Mouse (Mus musculus): ENCODE measurements around the gene Btbd35f20. TPM values are rescaled to one million over a fixed set of nuclear protein-coding genes. Genes with fewer than 3 reads are reported as not detected.
"Not testable (repeated sequence)": the region's sequence is repeated elsewhere in the genome, so short reads cannot be mapped to it uniquely, and the experiment has no call there.

Btbd35f20 gene
- not detected in 2 replicates for polyA plus RNA-seq (2014; fragmentation: Nextera tagmentation; extraction: Ambion mirVana)

DNA sequence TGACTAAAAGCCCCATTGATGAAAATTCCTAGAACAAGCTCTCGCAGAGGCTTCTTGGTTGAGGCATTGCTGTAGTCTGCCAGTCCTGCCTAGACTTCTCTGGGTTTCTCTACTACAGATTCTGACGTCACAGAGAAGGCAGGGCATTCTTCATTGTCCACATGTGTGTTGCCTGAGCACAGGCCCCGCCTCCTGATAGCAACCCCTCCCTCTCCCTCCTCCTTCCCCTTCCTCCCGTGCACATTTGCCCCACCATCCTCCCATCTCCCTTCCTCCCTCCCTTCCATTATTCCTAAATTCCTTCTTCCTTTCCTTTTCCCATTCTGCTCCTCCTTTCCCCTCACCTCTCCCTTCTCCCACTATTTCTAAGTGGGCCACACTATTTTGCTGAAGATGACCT lies at the start of gene Btbd35f20:
Btbd35f20 (minus strand) TSS at position 101 of the 400 bp plus-strand sequence.
- ATAC-seq (ENCODE audit: low FRiP score), result not testable (repeated sequence)

More for the DNA sequence above, at the start of gene Btbd35f20:
- not testable (repeated sequence) for H3K27ac ChIP-seq; H3K36me3 ChIP-seq (replicated peaks; ENCODE audit: control insufficient read depth, insufficient read depth); H3K4me3 ChIP-seq (replicated peaks; ENCODE audit: low read length); H3K27me3 ChIP-seq (ENCODE audit: control insufficient read depth, insufficient read depth, low read length); H3K4me1 ChIP-seq (replicated peaks; ENCODE audit: control insufficient read depth, insufficient read depth, low read length); H3K9me3 ChIP-seq (ENCODE audit: control insufficient read depth, low read length); DNase-seq (ENCODE audit: low spot score); H3K9ac ChIP-seq; H3K4me2 ChIP-seq (replicated peaks)
- WGBS, result no CpG with 5 or more reads among the region's 4 CpGs

Other genes with a start within 250 kb of the Btbd35f20 start
- not detected in 2 replicates for gene Btbd35f28, start 94.7 kb downstream of the Btbd35f20 start, polyA plus RNA-seq (2014; fragmentation: Nextera tagmentation; extraction: Ambion mirVana)
- gene Btbd35f17, start 79.4 kb upstream of the Btbd35f20 start, polyA plus RNA-seq (2014; fragmentation: Nextera tagmentation; extraction: Ambion mirVana), result not detected in 2 replicates

Data from hindbrain, embryonic 14.5 days (tissue).